Mouse (Mus musculus): Measurements from ENCODE around the gene Cep78. TPM values are rescaled to one million over a fixed set of nuclear protein-coding genes. Genes with fewer than 3 reads are reported as not detected.

Gene Cep78
- polyA plus RNA-seq, 1 experiment = 1.9 TPM

DNA sequence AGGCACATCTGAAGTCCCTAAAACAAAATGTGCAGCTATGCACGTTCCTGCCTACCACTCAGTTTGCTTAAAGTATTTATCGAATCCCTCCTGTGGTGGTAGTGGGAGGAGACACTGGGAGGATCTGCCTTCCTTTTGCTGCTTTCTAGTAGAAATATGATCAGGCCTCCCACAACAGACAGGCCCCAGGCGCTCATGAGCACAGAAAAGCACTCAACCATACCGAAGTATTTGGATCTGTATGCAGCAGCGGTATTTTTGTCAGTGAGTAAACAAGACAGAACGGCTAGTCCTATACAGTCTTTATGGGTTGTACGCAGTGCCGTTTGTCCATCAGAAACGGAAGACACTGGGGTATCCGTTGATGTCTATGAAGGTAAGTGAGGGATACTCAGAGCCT is 37.4 kb upstream of the Cep78 start:
- H3K36me3 ChIP-seq (ENCODE audit: control insufficient read depth, insufficient read depth, low read length) = no peaks in the 10 kb centered on the region
- TF ChIP-seq POLR2A (IDR thresholded peaks at IDR 0.05; ENCODE audit: low read depth, low read length) (no peak), CTCF (IDR thresholded peaks at IDR 0.05; ENCODE audit: extremely low read depth, insufficient read depth, insufficient read length, insufficient replicate concordance) (no peak)
- H3K4me3 ChIP-seq (ENCODE audit: extremely low read depth, insufficient read depth, insufficient read length) = no peak overlapping the region
- H3K4me1 ChIP-seq (ENCODE audit: control insufficient read depth, insufficient read depth, insufficient read length) = no peaks in the 10 kb centered on the region; the same call in 1 of the 2 replicates
- WGBS = 83% methylated on average over 10 of the region's 10 CpGs
- no peak for DNase-seq (ENCODE audit: low read depth in 1 of 2, low spot score in 2 of 2)
- H3K27ac ChIP-seq (ENCODE audit: insufficient read depth, low read length) = no peak overlapping the region
- no peaks in the 10 kb centered on the region for H3K27me3 ChIP-seq (ENCODE audit: control insufficient read depth, insufficient read depth, low read length)

DNA sequence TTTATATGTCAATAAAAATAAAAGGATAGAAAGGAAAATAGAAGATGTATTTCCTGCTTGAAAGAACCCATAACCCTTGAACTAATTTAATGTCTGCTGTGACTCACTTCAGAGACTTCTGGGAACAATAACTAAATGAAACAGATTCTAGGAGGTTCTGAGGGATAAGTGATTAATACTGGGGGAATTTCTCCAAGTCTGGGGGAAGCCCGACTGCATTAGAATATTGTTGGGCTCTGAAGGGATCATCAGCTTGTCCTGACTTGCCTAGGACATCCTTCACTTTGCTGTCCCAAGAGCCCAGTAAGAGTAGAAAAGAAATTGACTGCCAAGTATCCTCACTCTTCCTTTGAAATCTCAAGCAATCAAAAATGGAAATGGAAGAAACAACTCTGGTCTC is 31.4 kb upstream of the Cep78 start:
- 65% methylated on average over 1 of the region's 1 CpGs for WGBS
- no peak overlapping the region for H3K27ac ChIP-seq (ENCODE audit: insufficient read depth, low read length)
- DNase-seq (ENCODE audit: low read depth in 1 of 2, low spot score in 2 of 2) = no peak

DNA sequence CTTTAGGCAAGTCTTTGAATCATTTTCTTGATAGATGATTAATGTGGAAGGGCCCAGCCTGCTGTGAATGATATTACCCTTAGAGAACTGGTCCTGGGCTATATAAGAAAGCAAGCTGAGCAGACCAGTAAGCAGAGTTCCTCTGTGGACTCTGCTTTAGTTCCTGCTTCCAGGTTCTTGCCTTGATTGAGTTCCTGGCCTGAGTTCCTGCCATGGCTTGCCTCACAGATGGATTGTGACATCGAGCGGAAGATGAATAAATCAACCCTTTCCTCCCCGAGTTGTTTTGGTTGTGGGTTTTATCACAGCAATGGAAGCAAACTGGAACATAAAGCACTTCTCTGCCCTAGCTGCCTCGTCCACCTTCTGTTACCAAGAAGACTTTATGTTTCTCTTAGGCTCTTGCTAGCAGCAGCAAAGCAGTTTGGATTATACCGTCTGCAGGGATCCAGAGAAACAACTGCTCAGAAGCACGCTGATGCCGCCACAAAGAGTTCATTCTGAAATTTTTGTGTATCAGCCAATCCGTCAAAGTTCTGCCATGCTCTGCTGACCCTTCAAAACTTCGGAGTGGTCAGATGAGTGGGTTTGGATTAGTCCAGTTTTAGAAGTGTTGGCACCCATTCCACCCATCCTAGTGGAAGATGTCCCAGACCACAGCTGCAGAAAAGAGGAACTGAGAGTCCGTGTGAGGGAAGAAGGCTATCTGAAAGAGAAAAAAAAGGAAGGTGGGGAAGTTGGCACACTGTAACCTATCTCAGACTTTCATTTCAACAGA is 30.6 kb upstream of the Cep78 start:
- TF ChIP-seq POLR2A (IDR thresholded peaks at IDR 0.05; ENCODE audit: low read depth, low read length) (no peak), CTCF (IDR thresholded peaks at IDR 0.05; ENCODE audit: extremely low read depth, insufficient read depth, insufficient read length, insufficient replicate concordance) (no peak)
- Histone ChIP-seq H3K4me1 (ENCODE audit: control insufficient read depth, insufficient read depth, insufficient read length) (no peaks in the 10 kb centered on the region; the same call in 1 of the 2 replicates), H3K27ac (ENCODE audit: insufficient read depth, low read length) (no peak overlapping the region), H3K27me3 (ENCODE audit: control insufficient read depth, insufficient read depth, low read length) (no peaks in the 10 kb centered on the region), H3K4me3 (ENCODE audit: extremely low read depth, insufficient read depth, insufficient read length) (no peak overlapping the region), H3K36me3 (ENCODE audit: control insufficient read depth, insufficient read depth, low read length) (no peaks in the 10 kb centered on the region)
- DNase-seq (ENCODE audit: low read depth in 1 of 2, low spot score in 2 of 2) = peak in 1 of 2 experiments; percentile 7
- WGBS = 12% methylated on average over 10 of the region's 10 CpGs

More for the DNA sequence above, 31.4 kb upstream of the Cep78 start:
- H3K36me3 ChIP-seq (ENCODE audit: control insufficient read depth, insufficient read depth, low read length) = no peaks in the 10 kb centered on the region
- TF ChIP-seq CTCF (IDR thresholded peaks at IDR 0.05; ENCODE audit: extremely low read depth, insufficient read depth, insufficient read length, insufficient replicate concordance) (no peak), POLR2A (IDR thresholded peaks at IDR 0.05; ENCODE audit: low read depth, low read length) (no peak)
- no peak overlapping the region for H3K4me3 ChIP-seq (ENCODE audit: extremely low read depth, insufficient read depth, insufficient read length)
- H3K27me3 ChIP-seq (ENCODE audit: control insufficient read depth, insufficient read depth, low read length) = no peaks in the 10 kb centered on the region
- no peaks in the 10 kb centered on the region; the same call in 1 of the 2 replicates for H3K4me1 ChIP-seq (ENCODE audit: control insufficient read depth, insufficient read depth, insufficient read length)

DNA sequence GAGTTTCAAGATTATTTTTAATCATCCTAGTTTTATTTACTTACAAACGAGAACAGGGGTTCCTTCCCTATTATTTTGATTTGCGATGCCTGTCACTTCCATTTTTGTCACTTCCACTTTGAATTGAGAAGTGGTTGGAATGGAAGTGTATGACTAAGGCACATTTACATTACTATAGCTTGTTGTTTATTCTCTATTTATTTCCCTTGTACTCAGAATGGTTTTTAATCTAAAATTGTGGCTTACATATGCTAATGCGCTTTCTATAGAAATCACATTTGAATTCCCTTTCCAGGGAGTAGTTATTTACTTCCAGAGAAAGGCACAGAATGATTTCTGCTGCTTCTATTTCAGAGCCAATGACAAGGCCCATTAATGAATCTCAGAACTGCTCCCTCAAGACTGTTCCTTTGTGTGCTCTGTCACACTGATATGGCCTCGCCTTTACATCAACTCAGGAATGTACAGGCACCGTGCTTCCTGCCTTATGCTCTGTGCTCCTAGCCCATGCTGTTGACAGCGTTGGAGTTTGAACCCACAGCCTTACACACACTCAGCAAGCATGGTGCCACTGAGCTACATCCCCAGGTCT is 25.1 kb upstream of the Cep78 start:
- H3K4me3 ChIP-seq (ENCODE audit: extremely low read depth, insufficient read depth, insufficient read length) = no peak overlapping the region
- H3K36me3 ChIP-seq (ENCODE audit: control insufficient read depth, insufficient read depth, low read length) = no peaks in the 10 kb centered on the region

GRCm38 (mm10) chr19:16009111-16009510 is 24.3 kb upstream of the Cep78 start:
- TF ChIP-seq CTCF (IDR thresholded peaks at IDR 0.05; ENCODE audit: extremely low read depth, insufficient read depth, insufficient read length, insufficient replicate concordance) = no peak
- no peak for TF ChIP-seq POLR2A (IDR thresholded peaks at IDR 0.05; ENCODE audit: low read depth, low read length)
- Histone ChIP-seq H3K4me3 (ENCODE audit: extremely low read depth, insufficient read depth, insufficient read length) (no peak overlapping the region), H3K27me3 (ENCODE audit: control insufficient read depth, insufficient read depth, low read length) (no peaks in the 10 kb centered on the region), H3K27ac (ENCODE audit: insufficient read depth, low read length) (no peak overlapping the region), H3K4me1 (ENCODE audit: control insufficient read depth, insufficient read depth, insufficient read length) (no peaks in the 10 kb centered on the region), H3K36me3 (ENCODE audit: control insufficient read depth, insufficient read depth, low read length) (no peaks in the 10 kb centered on the region)
- WGBS = 80% methylated on average over 4 of the region's 4 CpGs
- no peak for DNase-seq (ENCODE audit: low read depth in 1 of 2, low spot score in 2 of 2)

More for the DNA sequence above, 25.1 kb upstream of the Cep78 start:
- no peak overlapping the region for H3K27ac ChIP-seq (ENCODE audit: insufficient read depth, low read length)
- 75% methylated on average over 6 of the region's 6 CpGs for WGBS
- no peak for DNase-seq (ENCODE audit: low read depth in 1 of 2, low spot score in 2 of 2)
- H3K27me3 ChIP-seq (ENCODE audit: control insufficient read depth, insufficient read depth, low read length) = no peaks in the 10 kb centered on the region
- TF ChIP-seq POLR2A (IDR thresholded peaks at IDR 0.05; ENCODE audit: low read depth, low read length) (no peak), CTCF (IDR thresholded peaks at IDR 0.05; ENCODE audit: extremely low read depth, insufficient read depth, insufficient read length, insufficient replicate concordance) (no peak)
- H3K4me1 ChIP-seq (ENCODE audit: control insufficient read depth, insufficient read depth, insufficient read length) = no peaks in the 10 kb centered on the region

GRCm38 (mm10) chr19:16007131-16007530 is 22.3 kb upstream of the Cep78 start:
- Histone ChIP-seq H3K4me3 (ENCODE audit: extremely low read depth, insufficient read depth, insufficient read length) (no peak overlapping the region), H3K36me3 (ENCODE audit: control insufficient read depth, insufficient read depth, low read length) (no peaks in the 10 kb centered on the region), H3K4me1 (ENCODE audit: control insufficient read depth, insufficient read depth, insufficient read length) (no peaks in the 10 kb centered on the region), H3K27me3 (ENCODE audit: control insufficient read depth, insufficient read depth, low read length) (no peaks in the 10 kb centered on the region), H3K27ac (ENCODE audit: insufficient read depth, low read length) (no peak overlapping the region)
- no peak for DNase-seq (ENCODE audit: low read depth in 1 of 2, low spot score in 2 of 2)
- TF ChIP-seq CTCF (IDR thresholded peaks at IDR 0.05; ENCODE audit: extremely low read depth, insufficient read depth, insufficient read length, insufficient replicate concordance) (no peak), POLR2A (IDR thresholded peaks at IDR 0.05; ENCODE audit: low read depth, low read length) (no peak)
- WGBS = 89% methylated on average over 8 of the region's 8 CpGs

DNA sequence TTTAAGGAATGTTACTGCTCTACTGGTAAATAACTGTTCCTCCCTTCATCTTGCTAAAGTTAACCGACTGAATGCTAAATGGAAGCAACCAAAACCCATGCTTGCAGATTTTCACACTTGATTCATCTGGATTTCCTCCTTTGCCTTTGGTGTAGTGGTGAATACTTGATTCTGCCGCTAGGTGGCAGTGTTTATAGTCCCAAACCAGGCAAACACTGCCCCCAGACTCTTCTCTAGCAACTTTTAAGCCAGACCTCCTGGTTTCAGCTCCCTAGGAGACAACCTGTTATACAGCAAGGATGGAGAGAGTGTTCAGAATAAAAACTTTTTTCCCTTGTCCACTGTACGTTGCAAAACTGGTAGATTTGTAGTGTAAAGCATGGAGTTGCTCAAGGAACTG is 13.4 kb upstream of the Cep78 start:
- 14% methylated on average over 3 of the region's 3 CpGs for WGBS
- Histone ChIP-seq H3K4me3 (ENCODE audit: extremely low read depth, insufficient read depth, insufficient read length) (no peak overlapping the region), H3K36me3 (ENCODE audit: control insufficient read depth, insufficient read depth, low read length) (no peaks in the 10 kb centered on the region), H3K27me3 (ENCODE audit: control insufficient read depth, insufficient read depth, low read length) (no peaks in the 10 kb centered on the region), H3K27ac (ENCODE audit: insufficient read depth, low read length) (no peak overlapping the region), H3K4me1 (ENCODE audit: control insufficient read depth, insufficient read depth, insufficient read length) (peaks cover 2% of the 10 kb centered on the region; the same call in 1 of the 2 replicates)
- peak; percentile 32 to 46 for DNase-seq (ENCODE audit: low read depth in 1 of 2, low spot score in 2 of 2)
- TF ChIP-seq POLR2A (IDR thresholded peaks at IDR 0.05; ENCODE audit: low read depth, low read length) = no peak
- TF ChIP-seq CTCF (IDR thresholded peaks at IDR 0.05; ENCODE audit: extremely low read depth, insufficient read depth, insufficient read length, insufficient replicate concordance) = peak; percentile 49; the same call in 1 of the 2 replicates
